Mouse (Mus musculus) testis, adult 2 months (tissue): ENCODE results near the gene Tnr.

Source experiments
- CTCF ChIP-seq: fragments of 200-500 bp; IDR thresholded peaks from 2 replicates; pipeline ENCODE4 v1.5.1; 2012; ENCODE audit warnings: low read depth, mild to moderate bottlenecking, inconsistent platforms, low read length, moderate library complexity; ENCODE audit not compliant: control insufficient read depth, insufficient read depth, insufficient replicate concordance
- POLR2A ChIP-seq: fragments of 200-500 bp; IDR thresholded peaks from 2 replicates; pipeline ENCODE4 v1.6.1; 2012; ENCODE audit warnings: low read depth, mild to moderate bottlenecking, inconsistent platforms, low read length, moderate library complexity; ENCODE audit not compliant: control insufficient read depth

- TF ChIP-seq CTCF (no peak), POLR2A (no peak)
Observed at GRCm38 (mm10) chr1:159750411-159750810, 226.8 kb downstream of the Tnr start.
